Mouse (Mus musculus): ENCODE results near the gene F2r. TPM values are rescaled to one million over a fixed set of nuclear protein-coding genes. Genes with fewer than 3 reads are reported as not detected.

F2r gene
- 10 to 100 TPM; 73.3 to 97.4 TPM for polyA plus RNA-seq (2017; shearing (Covaris generic))

GRCm38 (mm10) chr13:95618309-95618712, at the start of gene F2r:
Gene F2r, minus strand, starts transcription at chr13:95618487.

Other genes starting within 250 kb of the F2r start
- 10 to 100 TPM; 49.4 to 49.7 TPM for gene Aggf1, start 243.1 kb downstream of the F2r start, polyA plus RNA-seq (2017; shearing (Covaris generic))
- under 1 TPM in 1 of 2 experiments, not detected in 1; 0.38 TPM for gene Crhbp, start 173.6 kb downstream of the F2r start, polyA plus RNA-seq (2017; shearing (Covaris generic))
- gene S100z, start 139.8 kb downstream of the F2r start, polyA plus RNA-seq (2017; shearing (Covaris generic)) = not detected
- gene F2rl1, start 93.3 kb downstream of the F2r start, polyA plus RNA-seq (2017; shearing (Covaris generic)) = 10 to 100 TPM; 19.5 to 33.7 TPM
- gene F2rl2, start 78.4 kb upstream of the F2r start, polyA plus RNA-seq (2017; shearing (Covaris generic)) = 1 to 10 TPM; 6.5 to 7.3 TPM

Measured in activated CD4-positive, CD25-positive, alpha-beta regulatory T cell (primary cell).